Mouse (Mus musculus) small intestine, adult 2 months (tissue): ENCODE results near the gene Hesx1.

Experiments used
- CTCF ChIP-seq: fragments of 200-500 bp; IDR thresholded peaks from 2 replicates; pipeline ENCODE4 v1.5.1; 2012; ENCODE audit warnings: low read depth, mild to moderate bottlenecking, control low read depth, inconsistent platforms, low read length, moderate library complexity, mixed read lengths; ENCODE audit not compliant: insufficient replicate concordance, insufficient read length; ENCODE audit errors: extremely low read depth
- POLR2A ChIP-seq: fragments of 200-500 bp; IDR thresholded peaks from 2 replicates; pipeline ENCODE4 v1.6.1; 2012; ENCODE audit warnings: low read depth, mild to moderate bottlenecking, control low read depth, inconsistent platforms, low read length, moderate library complexity

GRCm38 (mm10) chr14:26982150-26982530 lies 12.1 kb upstream of the Hesx1 start:
- TF ChIP-seq CTCF (no peak), POLR2A (no peak)
